Comparison of ENCODE assay signal across 7 mouse cellular contexts in genomic region chr1:180943032-180943644, GRCm38 (mm10). TPM values are rescaled to one million over a fixed set of nuclear protein-coding genes. Genes with fewer than 3 reads are reported as not detected.
DNase-seq lines count a peak whose midpoint lies in the region; ATAC-seq and TF ChIP-seq lines count a peak whose summit lies in the region.

No protein-coding gene starts in this region.

- no peaks in the 10 kb centered on the region for H3K36me3 ChIP-seq in testis, adult 2 months (ENCODE audit: control insufficient read depth, insufficient read depth, low read length)
- no peaks in the 10 kb centered on the region for H3K36me3 ChIP-seq in forebrain, embryonic 12.5 days (replicated peaks)
- H3K36me3 ChIP-seq in neural tube, embryonic 13.5 days, result no peaks in the 10 kb centered on the region

- no peak overlapping the region; the same call in 1 of the 2 replicates for H3K27ac ChIP-seq in testis, adult 2 months (ENCODE audit: control insufficient read depth, insufficient read depth, low read depth, low read length)
- H3K27ac ChIP-seq in forebrain, embryonic 12.5 days, result no peak overlapping the region
- no peak overlapping the region for H3K27ac ChIP-seq in neural tube, embryonic 13.5 days (replicated peaks)

- peaks cover 7% of the 10 kb centered on the region for H3K4me1 ChIP-seq in testis, adult 2 months (ENCODE audit: control insufficient read depth, insufficient read depth, low read length)
- peaks cover 23% of the 10 kb centered on the region for H3K4me1 ChIP-seq in forebrain, embryonic 12.5 days
- peaks cover 33% of the 10 kb centered on the region for H3K4me1 ChIP-seq in neural tube, embryonic 13.5 days (replicated peaks)

- peak overlapping the region; percentile 79 for H3K4me3 ChIP-seq in testis, adult 2 months (ENCODE audit: control insufficient read depth, low read depth, low read length)
- H3K4me3 ChIP-seq in forebrain, embryonic 12.5 days (replicated peaks), result peak overlapping the region; percentile 76
- H3K4me3 ChIP-seq in neural tube, embryonic 13.5 days, result peak overlapping the region; percentile 65

- H3K4me2 ChIP-seq in forebrain, embryonic 12.5 days, result peak overlapping the region; percentile 93
- H3K4me2 ChIP-seq in neural tube, embryonic 13.5 days, result peak overlapping the region; percentile 97

- no peak for TF ChIP-seq POLR2A in testis, adult 2 months (IDR thresholded peaks at IDR 0.05; ENCODE audit: control insufficient read depth, low read depth, low read length)

- H3K9ac ChIP-seq in forebrain, embryonic 12.5 days, result no peak overlapping the region
- H3K9ac ChIP-seq in neural tube, embryonic 13.5 days, result peak overlapping the region; percentile 69

- H3K27me3 ChIP-seq in testis, adult 2 months (ENCODE audit: control insufficient read depth, insufficient read depth, low read length), result no peaks in the 10 kb centered on the region
- peaks cover 61% of the 10 kb centered on the region for H3K27me3 ChIP-seq in forebrain, embryonic 12.5 days
- H3K27me3 ChIP-seq in neural tube, embryonic 13.5 days, result peaks cover 63% of the 10 kb centered on the region

- ATAC-seq in forebrain, embryonic 12.5 days (ENCODE audit: low FRiP score), result no peak
- ATAC-seq in inflammation-experienced regulatory T-cells, adult 6 months, result peak; percentile 53
- ATAC-seq in neural tube, embryonic 13.5 days (ENCODE audit: low read depth), result no peak

- 44% methylated on average over 11 of the region's 11 CpGs for WGBS in forebrain, embryonic 12.5 days
- 38% methylated on average over 11 of the region's 11 CpGs for WGBS in neural tube, embryonic 13.5 days

- intact Hi-C loops in left cerebral cortex, postnatal 25 days (cut with DNase I), result no loop called here

- TF ChIP-seq CTCF in testis, adult 2 months (IDR thresholded peaks at IDR 0.05; ENCODE audit: control insufficient read depth, insufficient read depth, insufficient replicate concordance, low read depth, low read length), result no peak

- DNase-seq in testis, postnatal 10 days (ENCODE audit: low spot score), result no peak
- no peak for DNase-seq in left cerebral cortex, postnatal 25 days (ENCODE audit: low spot score in 2 of 2)
- no peak for DNase-seq in cerebellum, postnatal 10 days

- no peaks in the 10 kb centered on the region for H3K9me3 ChIP-seq in forebrain, embryonic 12.5 days
- H3K9me3 ChIP-seq in neural tube, embryonic 13.5 days, result no peaks in the 10 kb centered on the region

RNA-seq across cellular contexts. Expression of gene Tmem63a, which starts 1.0 kb away (rescaled TPM):
- 3.6 and 3.7 TPM in 2 replicates for polyA plus RNA-seq in testis, adult 2 months (2012; rRNA removed)
- polyA plus RNA-seq in forebrain, embryonic 12.5 days (2016; fragmentation: Nextera tagmentation; extraction: Ambion mirVana), result 2.0 and 2.4 TPM in 2 replicates
- polyA plus RNA-seq in inflammation-experienced regulatory T-cells, adult 6 months (2017; shearing (Covaris generic)), result 10 to 100 TPM; 12.8 to 18.6 (median 14.0) TPM
- 2.0 and 3.2 TPM in 2 replicates for polyA plus RNA-seq in neural tube, embryonic 13.5 days (2015; fragmentation: Nextera tagmentation; extraction: Ambion mirVana)
- 10 to 100 TPM; 10.5 to 11.1 TPM for total RNA-seq in left cerebral cortex, postnatal 25 days (2021)

RNA-seq across cellular contexts. Expression of gene Lefty1, which starts 8.3 kb away (rescaled TPM):
- 1.5 and 2.0 TPM in 2 replicates for polyA plus RNA-seq in testis, adult 2 months (2012; rRNA removed)
- polyA plus RNA-seq in forebrain, embryonic 12.5 days (2016; fragmentation: Nextera tagmentation; extraction: Ambion mirVana), result 0.24 and 0.34 TPM in 2 replicates
- not detected for polyA plus RNA-seq in inflammation-experienced regulatory T-cells, adult 6 months (2017; shearing (Covaris generic))
- 0.49 TPM in 1 of 2 replicates, not detected in the other for polyA plus RNA-seq in neural tube, embryonic 13.5 days (2015; fragmentation: Nextera tagmentation; extraction: Ambion mirVana)
- total RNA-seq in left cerebral cortex, postnatal 25 days (2021), result under 1 TPM; 0.44 to 0.89 TPM

RNA-seq across cellular contexts. Expression of gene Pycr2, which starts 39.0 kb away (rescaled TPM):
- polyA plus RNA-seq in testis, adult 2 months (2012; rRNA removed), result 8.6 and 9.7 TPM in 2 replicates
- 98.3 and 98.4 TPM in 2 replicates for polyA plus RNA-seq in forebrain, embryonic 12.5 days (2016; fragmentation: Nextera tagmentation; extraction: Ambion mirVana)
- 10 to 100 TPM; 39.9 to 46.0 (median 44.5) TPM for polyA plus RNA-seq in inflammation-experienced regulatory T-cells, adult 6 months (2017; shearing (Covaris generic))
- polyA plus RNA-seq in neural tube, embryonic 13.5 days (2015; fragmentation: Nextera tagmentation; extraction: Ambion mirVana), result 72.2 and 73.4 TPM in 2 replicates
- total RNA-seq in left cerebral cortex, postnatal 25 days (2021), result 10 to 100 TPM; 29.8 to 30.2 TPM

RNA-seq across cellular contexts. Expression of gene Lefty2, which starts 50.2 kb away (rescaled TPM):
- 0.17 and 0.18 TPM in 2 replicates for polyA plus RNA-seq in testis, adult 2 months (2012; rRNA removed)
- polyA plus RNA-seq in forebrain, embryonic 12.5 days (2016; fragmentation: Nextera tagmentation; extraction: Ambion mirVana), result 0.17 TPM in 1 of 2 replicates, not detected in the other
- polyA plus RNA-seq in inflammation-experienced regulatory T-cells, adult 6 months (2017; shearing (Covaris generic)), result not detected
- polyA plus RNA-seq in neural tube, embryonic 13.5 days (2015; fragmentation: Nextera tagmentation; extraction: Ambion mirVana), result 0.15 TPM in 1 of 2 replicates, not detected in the other
- total RNA-seq in left cerebral cortex, postnatal 25 days (2021), result 1 to 10 TPM in 1 of 2 experiments, under 1 TPM in 1; 0.37 to 2.0 TPM
